Mouse (Mus musculus) urinary bladder, adult 2 months (tissue): ENCODE data around the gene Serp1. TPM values are rescaled to one million over a fixed set of nuclear protein-coding genes. Genes with fewer than 3 reads are reported as not detected.
"Not testable (repeated sequence)": the region's sequence is repeated elsewhere in the genome, so short reads cannot be mapped to it uniquely, and the experiment has no call there.

Source experiments
- DNase-seq: peaks from one replicate; pipeline ENCODE4 v3.0.0; 2022; ENCODE audit warnings: low spot score
- polyA plus RNA-seq: library from polyadenylated mRNA; depleted of rRNA; stranded (reverse); fragments of >200 nt; gene quantifications from 2 replicates; pipeline ENCODE4 v1.2.3, GENCODE M21; 2012; rRNA removed

Serp1 gene
- polyA plus RNA-seq, 1 experiment = 56.1 TPM

DNA sequence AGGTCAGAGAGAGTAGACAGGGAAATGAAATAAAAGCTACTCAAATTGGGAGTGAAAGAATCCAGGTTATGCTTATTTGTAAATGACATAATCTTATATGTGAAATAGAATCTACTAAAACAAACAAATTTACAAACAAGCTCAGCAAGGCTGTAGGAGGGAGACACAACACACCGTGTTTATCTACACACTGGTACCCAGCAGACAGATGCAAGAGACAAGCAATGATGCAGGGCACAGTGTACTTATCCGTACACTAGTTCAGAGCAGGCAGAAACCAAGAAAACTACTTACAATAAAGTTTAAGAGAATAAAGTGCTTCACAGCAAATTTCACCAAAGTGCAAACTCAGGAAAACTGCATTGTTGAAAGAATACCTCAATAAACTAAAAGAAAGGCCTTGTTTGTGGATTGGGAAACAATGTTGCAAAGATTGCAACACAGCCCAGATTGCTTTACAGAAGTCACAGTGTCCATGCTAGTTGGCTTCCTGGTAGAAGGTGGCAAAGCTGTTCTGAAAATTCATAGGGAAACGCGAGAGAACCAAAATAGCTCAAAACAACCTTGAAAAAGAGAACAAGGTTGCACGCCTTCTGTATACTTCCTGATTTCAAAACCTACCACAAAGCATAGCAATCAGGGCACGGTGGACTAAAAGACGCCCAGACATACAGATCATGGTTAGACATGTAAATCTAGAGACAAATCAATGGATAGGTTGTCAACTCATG is 17.5 kb downstream of the Serp1 start:
- no peak for DNase-seq

DNA sequence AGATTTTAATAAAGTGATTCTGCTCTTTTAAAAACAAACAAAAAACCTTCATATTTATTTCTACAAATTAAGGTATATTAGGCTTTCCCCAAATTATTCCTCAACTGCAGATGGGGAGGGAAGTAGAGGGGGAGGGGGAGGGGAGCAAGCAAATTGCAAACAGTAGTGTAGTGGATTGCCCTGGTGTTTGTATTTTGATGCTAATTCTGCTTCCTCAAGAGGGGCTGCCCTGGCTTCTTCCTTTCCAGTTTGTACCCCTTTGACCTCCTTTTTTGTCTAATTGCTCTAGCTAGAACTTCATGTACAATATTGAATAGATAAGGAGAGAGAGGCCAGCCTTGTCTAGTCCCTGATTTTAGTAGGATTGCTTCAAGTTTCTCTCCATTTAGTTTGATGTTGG is 21.0 kb downstream of the Serp1 start:
- no peak for DNase-seq

DNA sequence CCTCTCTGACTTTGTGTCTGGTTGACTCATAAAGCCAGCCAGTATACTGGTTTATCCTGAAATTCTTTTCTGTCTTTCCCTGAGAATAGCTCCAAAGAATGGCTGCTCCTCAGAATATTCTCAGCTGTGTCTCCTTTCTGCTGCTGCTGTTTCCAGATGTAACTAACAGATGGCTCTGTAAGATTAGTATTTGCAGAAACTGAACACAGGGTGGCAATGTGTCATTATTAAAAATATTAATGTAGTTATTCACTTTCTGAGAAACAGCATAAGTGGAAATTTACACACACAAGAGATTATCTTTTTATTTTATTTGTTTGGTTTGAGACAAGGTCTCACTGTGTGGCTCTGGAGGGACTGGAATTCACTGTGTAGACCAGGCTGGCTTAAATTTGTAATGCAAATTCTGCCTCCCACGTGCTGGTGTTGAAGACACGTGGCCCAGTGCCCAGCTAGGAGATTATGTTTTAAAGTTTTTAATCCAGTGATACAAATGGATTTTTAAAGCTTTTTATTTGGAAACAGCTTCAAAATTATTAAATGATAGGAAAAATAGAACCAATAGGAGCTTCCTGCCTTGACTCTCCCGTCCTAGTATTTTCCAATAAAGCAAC is 21.9 kb downstream of the Serp1 start:
- DNase-seq = no peak

DNA sequence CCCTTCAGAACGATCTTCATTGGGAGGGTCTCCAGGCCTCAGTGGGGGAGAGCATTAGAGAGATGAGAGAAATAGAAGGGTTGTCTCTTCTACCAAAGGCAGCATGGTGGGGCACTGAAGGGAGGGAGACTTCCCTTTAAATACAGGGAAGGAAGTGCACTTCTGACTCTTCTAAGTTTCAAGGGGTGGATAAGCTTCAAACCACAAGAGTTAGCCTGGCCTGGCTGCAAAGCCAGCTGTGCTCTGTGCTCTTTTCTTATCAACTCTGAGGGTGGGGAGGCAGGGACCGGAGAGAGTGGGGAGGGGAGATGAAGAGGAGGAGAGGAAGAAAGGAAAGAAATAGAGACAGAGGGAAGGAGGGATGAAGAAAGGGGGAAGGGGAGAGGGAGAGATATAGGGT is 23.7 kb downstream of the Serp1 start:
- no peak for DNase-seq

DNA sequence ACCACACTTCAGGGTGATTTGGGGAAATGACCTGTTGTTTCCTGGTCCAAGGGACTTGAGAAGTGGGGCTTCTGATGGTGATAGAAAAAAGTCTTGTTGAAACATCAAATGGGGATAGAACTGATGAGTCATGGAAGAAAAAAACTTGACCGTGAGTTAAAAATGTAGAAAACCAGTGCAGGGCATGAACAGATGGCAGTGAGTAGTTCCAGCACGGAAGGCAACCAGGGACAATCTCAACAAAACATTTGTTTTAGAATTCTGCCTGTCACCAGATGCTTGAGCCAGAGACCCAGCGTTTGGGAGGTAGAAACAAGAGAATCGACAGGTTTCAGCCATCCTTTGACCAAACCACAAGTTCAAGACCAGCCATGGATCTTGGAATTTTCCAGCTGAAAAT is 32.1 kb downstream of the Serp1 start:
- DNase-seq = no peak

DNA sequence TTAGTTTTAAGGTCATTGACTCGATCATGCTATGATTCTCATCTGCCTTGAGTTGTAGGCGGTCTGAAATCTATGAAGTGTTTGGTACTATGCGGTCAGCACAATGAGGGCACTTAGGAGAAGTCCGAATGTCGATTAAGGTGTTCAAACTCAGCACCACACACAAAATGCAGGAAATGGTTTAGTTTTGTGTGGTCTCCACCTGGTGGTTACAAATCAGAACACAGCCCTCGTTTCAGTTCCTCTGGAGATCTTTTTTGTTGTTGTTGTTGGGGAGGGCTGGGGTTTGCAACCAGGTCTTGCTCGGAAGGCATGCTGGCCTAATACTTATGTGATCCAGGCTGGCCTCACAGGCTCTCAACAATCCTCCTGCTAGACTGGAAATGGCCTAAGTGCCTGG is 34.9 kb downstream of the Serp1 start:
- DNase-seq = no peak

DNA sequence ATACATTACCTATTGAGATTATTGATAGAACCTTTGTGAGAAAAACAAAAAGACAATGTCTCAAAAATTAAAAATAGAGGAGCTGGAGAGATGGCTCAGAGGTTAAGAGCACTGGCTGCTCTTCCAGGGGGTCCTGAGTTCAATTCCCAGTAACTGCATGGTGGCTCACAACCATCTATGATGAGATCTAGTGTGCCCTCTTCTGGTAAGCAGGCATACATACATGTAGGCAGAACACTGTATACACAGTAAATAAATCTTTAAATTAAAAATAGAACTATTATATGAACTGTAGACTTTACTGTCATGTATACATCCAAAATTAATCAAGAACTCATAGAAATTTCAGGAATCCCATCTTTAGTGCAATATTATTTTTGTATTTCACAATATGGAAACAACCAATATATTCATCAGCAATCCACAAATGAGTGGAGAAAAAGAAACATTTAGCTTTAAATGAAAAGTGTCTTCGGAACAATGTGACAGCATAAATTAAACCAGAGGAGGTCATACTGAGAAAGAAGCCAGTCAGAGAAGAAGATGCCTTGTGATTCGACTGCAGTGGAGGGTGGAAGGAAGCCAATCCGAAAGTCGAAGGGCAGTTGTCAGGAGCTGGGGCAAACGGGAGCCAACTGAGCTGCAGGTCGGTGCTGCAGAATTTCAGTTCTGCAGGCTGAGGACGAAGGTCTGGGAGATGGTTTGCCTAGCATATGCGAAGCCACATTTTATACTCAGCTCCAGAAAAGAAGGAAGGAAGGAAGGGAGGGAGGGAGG is 37.5 kb downstream of the Serp1 start:
- no peak for DNase-seq

DNA sequence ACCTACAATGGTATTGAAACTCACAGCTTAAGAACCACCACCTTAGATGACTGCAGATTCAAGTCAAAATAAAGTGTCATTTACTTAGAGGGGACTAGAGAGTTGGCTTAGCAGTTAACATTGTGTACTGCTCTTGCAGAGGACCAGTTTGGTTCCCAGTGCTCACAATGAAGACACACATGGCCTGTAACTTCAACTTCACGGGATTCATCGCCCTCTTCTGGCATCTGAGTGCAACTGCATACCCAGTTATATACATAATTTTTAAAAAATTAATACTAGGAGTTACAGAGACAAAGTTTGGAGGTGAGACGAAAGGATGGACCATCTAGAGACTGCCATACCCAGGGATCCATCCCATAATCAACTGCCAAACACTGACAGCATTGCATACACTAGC is 38.6 kb downstream of the Serp1 start:
- no peak for DNase-seq

DNA sequence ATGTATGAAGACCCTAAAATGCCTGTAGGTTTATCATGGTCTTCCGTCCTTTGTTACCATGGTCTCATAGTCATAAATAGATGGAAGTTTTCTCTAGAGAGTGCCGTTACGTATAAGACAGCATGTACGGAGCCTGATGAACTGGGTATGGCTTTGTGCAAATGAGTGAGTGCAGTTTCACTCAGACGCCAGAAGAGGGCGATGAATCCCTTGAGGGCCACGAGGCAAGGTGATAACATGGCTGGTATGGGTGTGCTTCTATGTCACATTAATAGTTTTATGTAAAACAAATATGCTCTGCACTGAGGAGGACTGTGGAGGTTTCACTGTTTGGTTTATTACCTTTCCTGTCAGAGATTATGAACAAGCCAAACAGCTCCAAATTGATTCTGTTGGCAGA is 39.8 kb downstream of the Serp1 start:
- no peak for DNase-seq

DNA sequence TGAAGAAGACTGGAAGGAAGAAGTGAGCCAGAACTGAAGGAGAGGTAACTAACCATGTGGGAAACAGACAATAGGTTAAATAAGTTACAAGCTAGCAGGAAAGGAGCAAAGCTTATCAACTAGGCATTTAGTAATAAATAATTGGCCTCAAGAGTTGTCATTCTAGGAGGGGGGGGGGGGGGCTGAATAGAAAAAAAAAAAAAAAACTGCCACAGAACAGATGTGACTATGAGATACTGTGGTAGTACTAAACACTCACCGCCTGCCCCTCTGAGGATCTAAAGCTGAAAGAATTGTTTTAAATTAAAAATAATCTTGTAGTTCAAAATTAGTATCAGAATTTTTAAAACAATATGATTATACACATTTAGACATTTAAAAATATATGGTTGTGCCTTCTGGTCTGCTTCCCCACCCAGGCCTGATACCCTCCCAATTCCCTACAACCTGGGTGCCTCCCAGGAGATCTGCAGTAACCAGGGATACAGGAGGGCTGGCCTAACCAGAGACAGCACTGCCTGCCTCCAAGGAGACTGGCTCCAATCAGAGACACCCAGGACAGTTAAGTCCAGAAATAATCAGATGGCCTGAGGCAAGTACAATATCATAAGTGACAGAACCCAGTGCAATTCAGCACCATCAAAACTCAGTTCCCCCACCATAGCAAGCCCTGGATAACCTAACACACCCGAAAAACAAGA is 46.8 kb downstream of the Serp1 start:
- DNase-seq = no peak

DNA sequence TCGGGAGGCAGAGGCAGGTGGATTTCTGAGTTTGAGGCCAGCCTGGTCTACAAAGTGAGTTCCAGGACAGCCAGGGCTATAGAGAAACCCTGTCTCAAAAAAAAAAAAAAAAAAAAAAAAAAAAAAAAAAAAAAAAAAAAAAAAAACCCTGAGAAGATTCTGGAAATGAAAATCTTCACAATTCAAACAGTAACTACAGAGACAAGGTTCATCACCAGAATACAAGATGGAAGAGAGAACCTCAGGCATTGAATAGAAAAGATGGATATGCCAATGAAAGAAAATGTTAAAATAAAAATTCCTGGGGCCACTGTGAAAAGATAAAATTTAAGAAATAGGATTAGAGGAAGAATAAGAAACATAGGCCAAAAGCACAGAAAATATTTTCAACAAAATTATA is 50.4 kb downstream of the Serp1 start:
- not testable (repeated sequence) for DNase-seq

Other genes with a start within 250 kb of the Serp1 start
- 14.7 and 17.7 TPM in 2 replicates for gene Tsc22d2, start 111.2 kb downstream of the Serp1 start, polyA plus RNA-seq
- gene Eif2a, start 71 bp downstream of the Serp1 start, polyA plus RNA-seq = 46.6 and 52.4 TPM in 2 replicates
- gene Selenot, start 50.7 kb upstream of the Serp1 start, polyA plus RNA-seq = 71.4 and 75.8 TPM in 2 replicates
- gene Erich6, start 111.3 kb upstream of the Serp1 start, polyA plus RNA-seq = 0.09 and 0.12 TPM in 2 replicates
- 9.6 and 9.9 TPM in 2 replicates for gene Siah2, start 166.5 kb upstream of the Serp1 start, polyA plus RNA-seq